Mouse (Mus musculus) sigmoid colon, adult 10 weeks (tissue): ENCODE results near the gene Cdh6. TPM values are rescaled to one million over a fixed set of nuclear protein-coding genes. Genes with fewer than 3 reads are reported as not detected.

Source experiments
- polyA plus RNA-seq: library from polyadenylated mRNA; stranded (reverse); fragments of 350-450 nt; fragmentation: Illumina TruSeq; extraction: RNeasy Lipid Tissue Mini Kit (QIAGEN cat#74804); gene quantifications from one replicate; pipeline ENCODE4 v1.2.3, GENCODE M21; 2014; ENCODE audit warnings: low read depth, low replicate concordance

The Cdh6 gene
- polyA plus RNA-seq: 4.9 TPM

GRCm38 (mm10) chr15:13173071-13173778 is at the start of gene Cdh6:
TSS of gene Cdh6 (minus strand) at chr15:13173675.

